Mouse (Mus musculus) heart, postnatal 0 days (tissue): Measurements from ENCODE around the gene Tprkb.

Experiments used
- CTCF ChIP-seq: IDR thresholded peaks from 2 replicates; pipeline ENCODE4 v1.5.1; 2016; ENCODE audit warnings: antibody characterized with exemption, control low read depth, low read depth
- EP300 ChIP-seq: IDR thresholded peaks from 2 replicates; pipeline ENCODE4 v1.6.1; 2016; ENCODE audit warnings: antibody characterized with exemption, low read depth

GRCm38 (mm10) chr6:85957581-85957980 lies 45.9 kb downstream of the Tprkb start:
- TF ChIP-seq CTCF (no peak), EP300 (no peak)
